Mouse (Mus musculus) activated CD4-positive, CD25-positive, alpha-beta regulatory T cell, adult 4 months (primary cell): ENCODE measurements around the gene Ucp3. TPM values are rescaled to one million over a fixed set of nuclear protein-coding genes. Genes with fewer than 3 reads are reported as not detected.
A peak's percentile ranks its signal among the peaks of the same experiment; 100 is the strongest.

Experiments used
- ATAC-seq: one replicate; pipeline ENCODE4 v1.8.0; 2017
- polyA plus RNA-seq, 2 experiments: library from polyadenylated mRNA; unstranded; fragments of 100-300 nt; shearing (Covaris generic); gene quantifications; one replicate each; pipeline ENCODE4 v1.2.1; 2017

Ucp3 gene
- polyA plus RNA-seq, 2 experiments from 2014 or later: not detected

DNA sequence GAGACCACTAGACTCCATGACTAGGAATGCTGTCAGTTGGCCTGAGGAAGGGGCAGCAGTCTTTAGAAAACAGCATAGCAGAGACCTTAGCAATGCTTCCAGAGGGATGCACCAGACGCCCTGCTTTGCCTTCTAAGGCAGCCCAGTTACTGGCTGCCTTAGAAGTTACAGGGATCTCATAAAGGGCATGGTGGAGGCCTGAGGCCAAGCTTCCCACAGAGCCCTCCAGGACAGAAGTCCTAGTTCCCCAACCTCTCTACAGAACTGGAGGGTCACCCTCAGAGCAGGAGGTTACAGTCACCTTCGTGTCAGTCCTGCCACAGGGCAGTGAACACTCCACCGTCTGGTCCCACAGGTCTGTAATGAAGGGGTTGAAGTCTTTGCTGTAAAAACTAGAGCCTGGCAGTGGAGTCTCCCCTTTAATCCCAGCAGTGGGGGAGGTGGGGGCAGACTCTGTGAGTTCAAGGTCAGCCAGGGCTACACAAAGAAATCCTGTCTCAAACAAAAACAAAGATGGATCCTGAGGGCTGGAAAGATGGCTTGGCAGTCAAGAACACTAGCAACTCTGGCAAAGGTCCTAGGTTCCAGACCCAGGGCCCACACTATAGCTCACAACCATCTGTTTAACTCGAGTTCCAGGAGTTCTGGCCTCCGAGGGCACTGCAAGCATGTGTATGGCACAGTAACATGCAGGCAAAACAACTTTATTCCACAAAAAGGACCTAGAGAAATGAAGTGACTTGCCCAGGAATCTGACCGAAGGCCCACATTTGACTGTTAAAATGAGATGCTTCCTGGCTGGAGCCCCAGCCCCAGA, 28.4 kb downstream of the Ucp3 start:
- ATAC-seq: no peak

- no peak for ATAC-seq
Measured at GRCm38 (mm10) chr7:100501844-100502373, 29.1 kb downstream of the Ucp3 start.

GRCm38 (mm10) chr7:100502374-100502922, 29.7 kb downstream of the Ucp3 start:
- no peak for ATAC-seq

GRCm38 (mm10) chr7:100503076-100503475, 30.3 kb downstream of the Ucp3 start:
- peak; percentile 42 for ATAC-seq

DNA sequence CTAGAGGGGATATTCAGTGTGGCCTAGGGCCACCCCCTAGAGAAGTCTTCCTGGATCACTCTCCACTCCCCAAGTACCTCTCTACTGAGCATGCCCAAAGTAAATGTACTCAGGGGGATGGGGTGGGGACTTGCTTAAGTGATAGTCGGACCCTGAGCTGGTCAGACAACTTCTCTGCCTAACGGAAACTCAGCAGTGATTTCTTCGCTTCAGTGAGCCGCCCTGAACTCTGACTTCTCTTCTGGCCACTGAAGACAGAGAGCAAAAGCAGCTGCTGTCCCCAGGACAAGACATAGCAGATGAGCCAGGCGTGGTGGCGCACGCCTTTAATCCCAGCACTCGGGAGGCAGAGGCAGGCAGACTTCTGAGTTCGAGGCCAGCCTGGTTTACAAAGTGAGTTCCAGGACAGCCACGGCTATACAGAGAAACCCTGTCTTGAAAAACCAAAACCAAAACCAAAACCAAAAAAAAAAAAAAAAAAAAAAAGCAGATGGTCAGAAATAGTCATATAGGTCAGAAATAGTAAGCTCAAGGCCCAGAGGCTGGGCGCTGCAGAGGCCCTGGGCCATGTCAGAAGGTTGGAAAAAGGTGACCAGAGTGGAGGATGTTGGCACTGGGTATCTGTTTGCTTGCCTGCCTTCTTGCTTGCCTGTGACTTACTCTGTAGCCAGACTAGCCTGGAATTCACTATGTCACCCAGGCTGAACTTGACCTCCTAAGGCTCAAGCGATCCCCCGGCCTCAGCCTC, 32.1 kb downstream of the Ucp3 start:
- no peak for ATAC-seq

DNA sequence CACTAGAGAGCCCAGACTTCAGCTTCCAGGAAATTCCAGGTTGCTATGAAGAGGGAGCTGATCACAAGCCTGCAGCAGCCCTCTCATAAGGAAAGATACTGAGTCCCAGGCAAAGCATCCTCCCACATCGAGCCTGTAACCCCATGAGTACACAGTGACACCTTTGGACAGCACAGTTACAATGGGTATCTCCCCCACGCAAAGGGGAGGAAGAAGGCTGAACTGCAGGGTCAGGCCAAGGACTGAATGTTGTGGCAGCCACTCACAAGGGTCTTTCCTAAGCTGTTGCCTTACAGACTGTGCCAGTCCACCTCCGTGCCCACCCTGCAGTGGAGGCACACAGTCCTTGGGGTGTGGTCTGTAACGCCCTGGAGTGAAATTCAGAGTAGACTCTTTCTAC, 33.7 kb downstream of the Ucp3 start:
- ATAC-seq: no peak

DNA sequence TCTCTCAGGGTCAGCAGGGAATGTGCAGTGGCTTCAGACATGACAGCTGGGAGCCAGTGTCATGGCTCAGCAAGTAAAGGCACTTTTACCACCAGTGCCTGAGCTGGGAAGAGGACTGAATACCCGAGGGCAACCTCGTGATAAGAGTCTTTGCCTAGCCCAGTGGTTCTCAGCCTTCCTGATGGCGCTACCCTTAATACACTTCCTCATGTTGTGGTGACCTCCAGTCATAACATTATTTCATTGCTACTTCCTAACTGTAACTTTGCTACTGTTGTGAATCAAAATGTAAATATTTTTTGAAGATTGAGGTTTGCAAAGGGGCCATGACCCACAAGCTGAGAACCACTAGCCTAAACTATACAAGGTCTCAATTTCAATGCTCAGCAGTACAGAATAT, 35.9 kb downstream of the Ucp3 start:
- no peak for ATAC-seq

GRCm38 (mm10) chr7:100511602-100512001, 38.8 kb downstream of the Ucp3 start:
- ATAC-seq: peak; percentile 78

- no peak for ATAC-seq
Measured at GRCm38 (mm10) chr7:100514573-100514972, 41.8 kb downstream of the Ucp3 start, which contains the start of gene Dnajb13. Dnajb13 (minus strand) TSS chr7:100514960.

DNA sequence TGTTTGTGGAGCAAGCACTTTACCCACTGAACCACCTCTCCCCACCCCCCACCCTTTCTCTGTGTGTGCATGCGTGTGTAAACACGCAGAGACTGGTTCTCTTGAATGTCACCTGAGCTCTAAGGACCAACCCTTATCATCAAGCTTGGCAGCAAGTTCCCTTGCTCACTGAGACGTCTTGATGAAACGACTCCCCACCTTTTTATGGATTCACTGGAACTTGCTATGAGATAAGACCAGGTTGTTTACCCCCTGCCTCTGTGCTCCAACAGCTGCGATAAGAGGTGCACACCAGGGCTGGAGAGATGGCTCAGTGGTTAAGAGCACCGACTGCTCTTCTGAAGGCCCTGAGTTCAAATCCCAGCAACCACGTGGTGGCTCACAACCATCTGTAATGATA, 47.4 kb downstream of the Ucp3 start:
- no peak for ATAC-seq

DNA sequence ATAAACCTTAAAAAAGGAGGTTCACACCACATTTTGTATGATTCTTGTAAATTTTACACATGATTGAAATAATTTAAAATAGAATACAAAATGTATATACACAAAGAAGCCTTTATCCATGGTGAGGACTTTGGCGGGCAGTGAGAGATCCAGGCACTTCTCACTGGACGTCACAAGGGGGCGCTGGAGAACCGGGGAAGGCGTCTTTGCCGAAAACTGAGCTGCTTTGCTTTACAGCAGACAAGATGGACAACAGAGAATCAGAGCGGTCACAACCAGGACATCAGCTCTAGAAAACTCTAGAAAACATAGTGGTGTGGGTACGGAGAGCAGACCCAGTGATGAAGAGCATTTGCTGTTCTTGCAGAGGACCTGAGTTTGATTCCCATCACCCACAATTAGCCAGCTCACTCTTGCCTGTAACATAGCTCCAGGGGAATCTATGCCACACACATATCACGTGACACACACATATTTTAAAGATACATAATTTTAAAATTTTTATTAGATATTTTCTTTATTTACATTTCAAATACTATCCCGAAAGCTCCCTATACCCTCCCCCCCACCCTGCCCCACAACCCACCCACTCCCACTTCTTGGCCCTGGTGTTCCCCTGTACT, 48.0 kb downstream of the Ucp3 start:
- peak; percentile 54 for ATAC-seq

DNA sequence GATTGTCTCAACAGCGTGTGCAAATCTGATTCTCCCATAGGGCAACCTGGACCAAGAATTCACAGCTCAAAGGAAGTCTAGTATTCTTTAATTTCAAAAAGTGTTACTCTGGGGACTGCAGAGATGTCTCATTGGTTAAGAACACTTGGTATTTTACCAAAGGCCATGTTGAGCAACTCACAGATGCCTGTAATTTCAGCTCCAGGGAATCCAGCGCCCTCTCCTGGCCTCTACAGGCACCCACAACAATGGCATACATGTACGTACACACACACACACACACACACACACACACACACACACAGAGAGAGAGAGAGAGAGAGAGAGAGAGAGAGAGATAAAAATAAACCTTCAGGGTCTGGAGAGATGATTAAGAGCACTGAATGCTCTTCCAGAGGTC, 49.4 kb downstream of the Ucp3 start:
- ATAC-seq: no peak

GRCm38 (mm10) chr7:100524669-100525068, 51.9 kb downstream of the Ucp3 start:
- no peak for ATAC-seq

DNA sequence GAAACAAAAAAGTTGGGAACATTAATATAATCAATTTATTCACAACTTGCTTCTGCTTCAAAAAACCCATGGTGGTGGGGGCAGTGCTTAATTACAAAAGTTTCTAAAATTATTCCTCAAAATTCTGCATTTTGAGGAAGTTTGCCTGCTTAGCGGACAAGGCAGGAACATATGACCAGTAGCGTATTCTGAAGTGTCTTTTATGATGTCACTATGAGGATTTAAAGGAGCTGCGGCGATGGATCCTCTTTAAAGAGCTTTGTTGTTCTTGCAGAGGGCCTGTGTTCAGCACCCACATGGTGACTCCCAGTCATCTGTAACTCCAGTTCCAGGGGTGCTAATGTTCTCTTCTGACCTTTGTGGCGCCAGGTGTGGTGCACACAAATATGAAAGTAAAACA, 58.0 kb downstream of the Ucp3 start:
- no peak for ATAC-seq

GRCm38 (mm10) chr7:100533503-100533902, 60.7 kb downstream of the Ucp3 start:
- no peak for ATAC-seq

DNA sequence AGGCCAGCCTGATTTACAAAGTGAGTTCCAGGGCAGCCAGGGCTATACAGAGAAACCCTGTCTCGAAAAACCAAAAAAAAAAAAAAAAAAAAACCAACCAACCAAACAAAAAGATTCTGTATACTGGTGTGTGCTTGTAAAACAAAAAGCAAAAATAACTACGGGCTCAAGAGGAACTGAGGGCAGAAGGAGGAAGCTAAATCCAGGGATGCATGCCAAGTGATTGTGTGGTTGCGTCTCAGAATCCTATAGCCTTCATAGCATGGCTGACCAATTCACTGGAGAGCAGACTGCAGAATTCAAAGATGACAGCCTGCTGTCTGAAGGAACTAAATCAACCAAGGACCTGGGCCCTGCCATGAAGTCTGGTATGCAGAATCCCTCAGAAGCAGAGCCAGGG, 61.4 kb downstream of the Ucp3 start:
- no peak for ATAC-seq

- ATAC-seq: no peak
Measured at GRCm38 (mm10) chr7:100535831-100536230, 63.0 kb downstream of the Ucp3 start.

Other genes starting within 250 kb of the Ucp3 start
- gene Pgm2l1, start 245.6 kb upstream of the Ucp3 start, polyA plus RNA-seq: 1 to 10 TPM; 3.7 to 3.8 TPM
- gene P4ha3, start 187.5 kb upstream of the Ucp3 start, polyA plus RNA-seq: under 1 TPM in 1 of 2 experiments, not detected in 1; 0.26 TPM
- 10 to 100 TPM; 29.3 to 30.8 TPM for gene C2cd3, start 100.8 kb upstream of the Ucp3 start, polyA plus RNA-seq
- 10 to 100 TPM; 21.7 to 27.2 TPM for gene Ppme1, start 100.7 kb upstream of the Ucp3 start, polyA plus RNA-seq
- gene Ucp2, start 20.3 kb downstream of the Ucp3 start, polyA plus RNA-seq: 1,000 to 10,000 TPM; 1,097 to 1,340 TPM
- 10 to 100 TPM; 10.4 to 17.4 TPM for gene Dnajb13, start 42.0 kb downstream of the Ucp3 start, polyA plus RNA-seq
- gene Coa4, start 64.1 kb downstream of the Ucp3 start, polyA plus RNA-seq: 10 to 100 TPM; 21.2 to 22.6 TPM
- gene Rab6a, start 134.4 kb downstream of the Ucp3 start, polyA plus RNA-seq: 10 to 100 TPM in 1 of 2 experiments, 1 to 10 TPM in 1; 8.7 to 12.6 TPM
- 10 to 100 TPM; 60.1 to 76.0 TPM for gene Mrpl48, start 135.3 kb downstream of the Ucp3 start, polyA plus RNA-seq
- under 1 TPM in 1 of 2 experiments, not detected in 1; 0.34 TPM for gene Plekhb1, start 189.4 kb downstream of the Ucp3 start, polyA plus RNA-seq
- 10 to 100 TPM; 17.3 to 18.0 TPM for gene Fam168a, start 233.6 kb downstream of the Ucp3 start, polyA plus RNA-seq